Mouse (Mus musculus) olfactory bulb, adult 2 months (tissue): Measurements from ENCODE around the gene Tex29. TPM values are rescaled to one million over a fixed set of nuclear protein-coding genes. Genes with fewer than 3 reads are reported as not detected.

Source experiments
- H3K27ac ChIP-seq: fragments of 200-500 bp; 2 replicates; pipeline ENCODE4 v1.5.1; 2012; ENCODE audit warnings: low read depth, low read length; ENCODE audit not compliant: insufficient read depth
- H3K4me1 ChIP-seq: fragments of 200-500 bp; 2 replicates; pipeline ENCODE4 v1.6.1; 2012; ENCODE audit warnings: low read length; ENCODE audit not compliant: control insufficient read depth, insufficient read depth
- H3K4me3 ChIP-seq: fragments of 200-500 bp; 2 replicates; pipeline ENCODE4 v1.5.1; 2012; ENCODE audit warnings: mild to moderate bottlenecking, low read depth, low read length, moderate library complexity; ENCODE audit not compliant: insufficient read depth
- CTCF ChIP-seq: fragments of 200-500 bp; IDR thresholded peaks from 2 replicates; pipeline ENCODE4 v1.5.1; 2012; ENCODE audit warnings: low read depth, mild to moderate bottlenecking, low read length, moderate library complexity; ENCODE audit not compliant: insufficient read depth
- POLR2A ChIP-seq: fragments of 200-500 bp; IDR thresholded peaks from 2 replicates; pipeline ENCODE4 v1.6.1; 2012; ENCODE audit warnings: mild to moderate bottlenecking, low read depth, low read length, moderate library complexity; ENCODE audit not compliant: insufficient read depth
- WGBS: fragments of 180-500 bp; shearing (Covaris S2); methylation state at CpG from one replicate; pipeline ENCODE4 v1.1.7; 2018; 5-methylcytosine and 5-hydroxymethylcytosine counted together
- polyA plus RNA-seq: library from polyadenylated mRNA; stranded (reverse); fragments of >200 nt; gene quantifications from 2 replicates; pipeline ENCODE4 v1.2.4, GENCODE M21; 2012; ENCODE audit warnings: low replicate concordance; ENCODE audit not compliant: missing spikeins, insufficient read depth, insufficient read length

The Tex29 gene
- polyA plus RNA-seq, 1 experiment, result not detected

- H3K4me1 ChIP-seq, result peaks cover 15% of the 10 kb centered on the region
- H3K4me3 ChIP-seq, result no peak overlapping the region
- H3K27ac ChIP-seq, result no peak overlapping the region
- 70% methylated on average over 6 of the region's 6 CpGs for WGBS
- TF ChIP-seq CTCF, result no peak
- no peak for TF ChIP-seq POLR2A
Observed at GRCm38 (mm10) chr8:11806252-11806651, 34.0 kb upstream of the Tex29 start.

- WGBS, result 46% methylated on average over 3 of the region's 3 CpGs
- Histone ChIP-seq H3K27ac (no peak overlapping the region), H3K4me1 (peaks cover 15% of the 10 kb centered on the region), H3K4me3 (no peak overlapping the region)
- TF ChIP-seq CTCF (no peak), POLR2A (no peak)
Observed at GRCm38 (mm10) chr8:11807361-11807760, 32.9 kb upstream of the Tex29 start.

- WGBS, result 75% methylated on average over 5 of the region's 5 CpGs
- peaks cover 15% of the 10 kb centered on the region for H3K4me1 ChIP-seq
Observed at GRCm38 (mm10) chr8:11808047-11808446, 32.2 kb upstream of the Tex29 start.

GRCm38 (mm10) chr8:11810426-11810825 lies 29.8 kb upstream of the Tex29 start:
- WGBS, result 70% methylated on average over 5 of the region's 5 CpGs
- no peak overlapping the region for H3K4me3 ChIP-seq
- TF ChIP-seq POLR2A (no peak), CTCF (no peak)
- peaks cover 15% of the 10 kb centered on the region for H3K4me1 ChIP-seq
- H3K27ac ChIP-seq, result no peak overlapping the region

More at GRCm38 (mm10) chr8:11808047-11808446, 32.2 kb upstream of the Tex29 start:
- no peak overlapping the region for H3K27ac ChIP-seq
- TF ChIP-seq POLR2A (no peak), CTCF (no peak)
- no peak overlapping the region for H3K4me3 ChIP-seq

- Histone ChIP-seq H3K4me3 (no peak overlapping the region), H3K27ac (no peak overlapping the region), H3K4me1 (no peaks in the 10 kb centered on the region)
- 87% methylated on average over 7 of the region's 7 CpGs for WGBS
- no peak for TF ChIP-seq POLR2A
Observed at GRCm38 (mm10) chr8:11813801-11814200, 26.5 kb upstream of the Tex29 start.

DNA sequence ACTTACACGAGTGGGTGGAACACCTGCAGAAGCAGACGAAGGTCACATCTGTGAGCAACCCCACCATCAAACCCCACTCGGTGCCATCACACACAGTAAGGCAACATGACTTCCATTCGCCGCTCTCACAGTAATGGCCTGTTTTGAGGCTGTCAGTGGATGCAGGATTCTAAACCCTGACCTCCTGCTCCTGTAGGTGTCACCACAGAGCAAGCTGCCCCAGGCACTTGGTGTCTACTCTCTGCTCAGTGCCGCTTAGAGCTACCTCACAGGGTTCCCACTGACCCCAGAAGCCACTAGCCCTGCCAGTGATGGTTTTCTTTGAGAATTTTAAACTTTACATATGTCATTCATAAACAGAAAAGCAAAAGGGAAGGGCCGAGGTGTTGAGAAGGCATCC lies 25.1 kb upstream of the Tex29 start:
- no peak overlapping the region for H3K4me3 ChIP-seq

DNA sequence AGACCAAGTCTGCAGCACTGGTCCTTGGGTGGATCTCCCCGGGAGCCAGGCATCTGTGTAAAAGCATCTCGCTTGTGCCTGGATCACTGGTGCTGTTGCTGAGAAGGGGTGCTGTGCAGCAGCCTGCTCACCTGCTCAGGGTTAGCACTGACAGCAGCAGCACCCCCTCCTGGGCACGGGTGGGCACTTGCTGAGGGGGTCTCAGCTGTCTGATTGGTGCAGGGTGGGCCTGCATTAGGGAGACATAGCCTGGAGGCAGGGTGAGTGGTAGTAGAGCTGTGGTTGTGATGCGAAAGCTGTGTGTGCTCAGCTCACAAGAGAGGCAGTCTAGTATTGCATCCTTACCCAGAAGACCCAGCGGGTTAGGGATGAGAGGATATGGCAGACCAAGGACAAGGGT lies 20.1 kb upstream of the Tex29 start:
- WGBS, result 84% methylated on average over 5 of the region's 5 CpGs
- TF ChIP-seq POLR2A, result no peak
- no peak for TF ChIP-seq CTCF
- Histone ChIP-seq H3K4me1 (peaks cover 23% of the 10 kb centered on the region), H3K4me3 (no peak overlapping the region), H3K27ac (0 out of 2 replicates have a peak overlapping the region, but pooled peaks have one; percentile 5)

More for the DNA sequence above, 25.1 kb upstream of the Tex29 start:
- WGBS, result 67% methylated on average over 7 of the region's 7 CpGs
- Histone ChIP-seq H3K4me1 (peaks cover 10% of the 10 kb centered on the region), H3K27ac (no peak overlapping the region)
- TF ChIP-seq POLR2A (no peak), CTCF (no peak)

- Histone ChIP-seq H3K4me1 (peaks cover 23% of the 10 kb centered on the region), H3K4me3 (no peak overlapping the region), H3K27ac (no peak overlapping the region)
- TF ChIP-seq POLR2A, result no peak
- TF ChIP-seq CTCF, result no peak
- WGBS, result 75% methylated on average over 5 of the region's 5 CpGs
Observed at GRCm38 (mm10) chr8:11820568-11820967, 19.7 kb upstream of the Tex29 start.

DNA sequence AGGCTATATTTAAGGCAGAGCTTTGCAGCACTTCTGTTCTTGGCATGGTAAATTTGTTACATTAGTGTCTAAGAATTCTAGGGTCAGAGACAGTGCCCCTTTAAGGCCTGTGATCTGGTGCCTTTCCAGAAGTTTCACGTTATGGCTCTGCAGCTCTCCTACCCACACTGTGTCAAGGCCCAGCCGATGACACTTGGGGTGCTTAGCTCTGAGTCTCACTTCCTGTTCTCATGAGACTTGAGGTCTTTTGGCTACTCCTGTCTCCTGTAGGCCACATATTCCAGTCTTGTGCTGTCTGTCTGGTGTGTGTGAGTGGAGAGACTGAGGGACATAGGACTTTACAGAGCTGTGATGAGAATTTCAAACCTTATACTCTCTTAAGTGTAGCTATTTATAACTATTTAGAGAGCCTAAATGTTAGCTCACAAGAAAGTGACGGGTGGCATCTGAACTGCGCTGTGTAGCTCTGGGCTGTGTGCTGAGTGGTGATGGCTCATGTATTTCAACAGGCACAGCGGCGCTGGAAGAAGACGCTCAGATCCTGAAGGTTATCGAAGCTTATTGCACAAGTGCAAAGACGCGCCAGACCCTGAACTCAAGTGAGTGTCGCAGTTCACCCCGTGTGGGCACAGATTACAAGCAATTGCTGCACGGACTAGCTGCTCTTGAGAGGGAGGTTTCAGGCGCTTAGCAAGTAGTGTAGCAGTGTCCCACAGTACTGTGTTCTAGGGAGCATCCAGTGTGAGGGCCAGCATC lies 18.6 kb upstream of the Tex29 start:
- Histone ChIP-seq H3K4me3 (no peak overlapping the region), H3K27ac (no peak overlapping the region), H3K4me1 (peaks cover 26% of the 10 kb centered on the region)
- no peak for TF ChIP-seq CTCF
- TF ChIP-seq POLR2A, result no peak
- WGBS, result 76% methylated on average over 14 of the region's 14 CpGs

DNA sequence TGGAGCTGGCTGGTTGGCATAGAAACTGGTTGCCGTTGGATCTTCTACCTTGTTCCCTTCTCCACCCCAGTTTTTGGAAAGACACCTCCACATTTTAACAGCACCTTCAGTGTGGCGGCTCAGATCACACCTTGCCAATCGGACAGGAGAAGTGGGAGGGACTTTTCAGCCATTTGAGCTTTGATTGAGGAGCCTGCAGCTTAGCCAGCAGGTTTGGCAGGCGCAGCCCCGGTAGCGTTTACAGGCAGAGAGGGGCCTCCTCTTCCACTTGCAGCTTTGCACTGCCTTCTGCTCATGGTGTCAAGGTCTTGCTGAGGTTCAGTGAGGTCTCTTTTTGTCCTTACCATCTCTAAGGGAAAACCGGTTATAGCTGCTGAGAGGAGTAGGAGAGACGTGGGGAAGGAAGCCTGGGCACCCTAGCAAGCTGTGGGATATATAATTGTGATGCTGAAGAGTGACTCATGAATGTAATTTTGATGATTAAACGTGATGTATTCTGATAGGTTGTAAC lies 17.7 kb upstream of the Tex29 start:
- no peak overlapping the region for H3K4me3 ChIP-seq
- peaks cover 29% of the 10 kb centered on the region for H3K4me1 ChIP-seq
- no peak for TF ChIP-seq POLR2A
- TF ChIP-seq CTCF, result no peak
- 58% methylated on average over 9 of the region's 9 CpGs for WGBS
- H3K27ac ChIP-seq, result no peak overlapping the region
